Mouse (Mus musculus) large intestine, adult 2 months (tissue): ENCODE measurements around the gene Smap2. TPM values are rescaled to one million over a fixed set of nuclear protein-coding genes. Genes with fewer than 3 reads are reported as not detected.

Experiments used
- DNase-seq: peaks from one replicate; pipeline ENCODE4 v3.0.0-alpha.2; 2012; ENCODE audit warnings: low read depth, low spot score
- WGBS: fragments of 180-500 bp; shearing (Covaris S2); methylation state at CpG from one replicate; pipeline ENCODE4 v1.1.7; 2018; 5-methylcytosine and 5-hydroxymethylcytosine counted together
- polyA plus RNA-seq: library from polyadenylated mRNA; depleted of rRNA; stranded (reverse); fragments of >200 nt; gene quantifications from 2 replicates; pipeline ENCODE4 v1.2.3, GENCODE M21; 2012; rRNA removed

Smap2 gene
- polyA plus RNA-seq, 1 experiment: 29.1 TPM

DNA sequence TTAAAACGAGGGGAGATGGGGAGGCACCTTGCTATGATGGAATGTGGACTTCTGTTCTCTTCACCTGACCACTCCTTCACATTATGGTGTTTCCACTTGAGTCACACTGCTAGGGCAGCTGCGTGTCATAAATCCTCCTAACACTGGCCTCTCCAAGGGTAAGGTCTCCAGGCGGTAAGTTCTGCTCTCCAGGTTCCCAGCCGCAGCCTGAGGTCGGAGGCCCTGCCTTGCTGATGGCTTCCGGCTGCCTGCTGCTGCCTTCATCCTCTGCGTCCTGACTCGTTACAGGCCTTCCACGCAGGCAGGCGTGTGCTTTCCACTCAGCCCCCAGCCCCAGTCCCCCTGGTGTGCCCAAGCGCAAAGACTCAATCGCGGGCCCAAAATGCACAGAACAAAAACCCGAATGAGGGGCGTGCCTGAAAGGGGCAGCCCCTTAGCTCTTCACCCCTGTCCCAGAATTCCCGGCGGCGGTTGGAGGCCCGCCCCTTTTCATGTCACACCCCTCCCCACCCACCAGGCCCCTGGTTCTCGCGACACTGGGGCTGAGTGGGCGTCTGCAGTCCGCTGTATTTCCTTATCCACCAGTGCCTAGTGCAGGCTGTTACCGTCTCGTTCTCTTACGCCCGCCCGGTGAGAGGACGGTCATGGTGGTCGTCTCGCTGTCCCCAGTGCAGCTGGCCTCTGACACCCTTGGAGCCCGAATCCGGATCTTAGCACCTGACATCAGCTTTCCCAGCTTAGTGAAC, 92.3 kb downstream of the Smap2 start, which contains the start of gene Exo5:
Gene Exo5, minus strand, starts transcription at position 464 of the 746 bp plus-strand sequence.
- under 1% methylated on average over 33 of the region's 33 CpGs for WGBS
- peak; percentile 62 for DNase-seq

- no peak for DNase-seq
- WGBS: 92% methylated on average over 8 of the region's 8 CpGs
These were observed 95.6 kb downstream of the Smap2 start for GRCm38 (mm10) chr4:120921461-120921860.

Other genes with a start within 250 kb of the Smap2 start
- 127 and 166 TPM in 2 replicates for gene Nfyc, start 185.7 kb downstream of the Smap2 start, polyA plus RNA-seq
- gene Rims3, start 162.4 kb downstream of the Smap2 start, polyA plus RNA-seq: 0.45 and 0.53 TPM in 2 replicates
- 7.0 and 8.4 TPM in 2 replicates for gene Exo5, start 92.2 kb downstream of the Smap2 start, polyA plus RNA-seq
- 0.89 and 1.6 TPM in 2 replicates for gene Zfp69, start 65.5 kb downstream of the Smap2 start, polyA plus RNA-seq
- gene Col9a2, start 22.1 kb upstream of the Smap2 start, polyA plus RNA-seq: 0.16 and 0.18 TPM in 2 replicates
- gene Zmpste24, start 81.0 kb upstream of the Smap2 start, polyA plus RNA-seq: 14.3 and 14.9 TPM in 2 replicates
- not detected in 2 replicates for gene Tmco2, start 92.0 kb upstream of the Smap2 start, polyA plus RNA-seq
- 1.6 and 3.0 TPM in 2 replicates for gene Rlf, start 197.8 kb upstream of the Smap2 start, polyA plus RNA-seq